Mouse (Mus musculus): ENCODE data around the gene Tspan10.

DNA sequence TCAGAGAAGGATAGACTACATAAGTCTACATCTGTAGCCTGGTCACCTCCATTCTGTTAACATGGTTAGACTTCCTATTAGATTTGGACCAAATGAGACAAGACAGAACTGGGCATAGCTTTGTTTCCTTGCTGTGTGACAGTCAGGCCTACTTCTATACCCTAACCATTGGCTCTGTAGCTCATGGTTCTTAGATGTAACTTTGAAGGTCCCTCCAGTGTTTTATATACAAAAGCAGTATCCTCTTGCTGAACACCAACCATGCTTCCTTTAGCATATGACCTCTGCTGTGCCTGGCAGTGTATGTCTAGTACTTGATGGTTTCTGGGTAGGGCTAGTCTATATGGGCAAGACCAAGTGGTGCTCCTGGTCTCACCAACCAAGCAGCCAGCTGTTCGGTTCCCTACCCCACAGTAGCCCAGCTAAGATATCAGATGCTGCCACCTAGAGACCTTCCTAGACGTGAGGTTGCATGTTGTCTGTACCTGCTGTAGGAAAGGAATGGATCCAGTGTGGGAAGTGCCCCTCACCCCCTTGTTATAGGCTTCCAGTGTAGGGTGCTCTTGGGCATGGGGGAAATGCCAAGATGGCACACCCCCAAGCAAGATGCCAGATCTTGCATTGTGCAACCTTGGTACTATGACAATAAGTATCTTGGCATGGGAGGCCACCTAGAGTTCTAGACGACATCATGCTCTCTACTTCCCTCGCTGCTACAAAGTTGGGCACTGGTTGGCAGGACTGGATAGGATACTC, 48.0 kb downstream of the Tspan10 start:
- TF ChIP-seq CTCF (IDR thresholded peaks at IDR 0.05; ENCODE audit: low read depth, low read length) (no peak), POLR2A (IDR thresholded peaks at IDR 0.05; ENCODE audit: borderline replicate concordance, low read depth, low read length) (no peak)
